Mouse (Mus musculus): ENCODE data around the gene Pttg1ip. TPM values are rescaled to one million over a fixed set of nuclear protein-coding genes. Genes with fewer than 3 reads are reported as not detected.

Gene Pttg1ip
- total RNA-seq (2014; fragmentation: Nextera tagmentation) (36.6 and 39.0 TPM in 2 replicates), total RNA-seq (2017) (34.6 and 37.0 TPM in 2 replicates)

- peak; percentile 91 for ATAC-seq (replicated peaks; ENCODE audit: poor library complexity, severe bottlenecking)
Measured at GRCm38 (mm10) chr10:77581408-77582284, at the start of gene Pttg1ip. Pttg1ip (plus strand) TSS chr10:77581720.

- ATAC-seq (replicated peaks; ENCODE audit: poor library complexity, severe bottlenecking) = peak; percentile 35
Measured at GRCm38 (mm10) chr10:77532020-77532413, 49.5 kb upstream of the Pttg1ip start.

- peak; percentile 69 for ATAC-seq (replicated peaks; ENCODE audit: poor library complexity, severe bottlenecking)
Measured at GRCm38 (mm10) chr10:77536727-77537126, 44.8 kb upstream of the Pttg1ip start.

GRCm38 (mm10) chr10:77537215-77538209 lies 44.0 kb upstream of the Pttg1ip start:
- peak; percentile 34 for ATAC-seq (replicated peaks; ENCODE audit: poor library complexity, severe bottlenecking)

GRCm38 (mm10) chr10:77539320-77539945 lies 42.1 kb upstream of the Pttg1ip start:
- no peak for ATAC-seq (replicated peaks; ENCODE audit: poor library complexity, severe bottlenecking)

- peak; percentile 22 for ATAC-seq (replicated peaks; ENCODE audit: poor library complexity, severe bottlenecking)
Measured at GRCm38 (mm10) chr10:77540576-77541102, 40.9 kb upstream of the Pttg1ip start.

- ATAC-seq (replicated peaks; ENCODE audit: poor library complexity, severe bottlenecking) = no peak
Measured at GRCm38 (mm10) chr10:77541864-77542666, 39.5 kb upstream of the Pttg1ip start.

GRCm38 (mm10) chr10:77543226-77543625 lies 38.3 kb upstream of the Pttg1ip start:
- ATAC-seq (replicated peaks; ENCODE audit: poor library complexity, severe bottlenecking) = 0 out of 2 replicates have a peak, but pooled peaks have one; percentile 12

GRCm38 (mm10) chr10:77544916-77545315 lies 36.6 kb upstream of the Pttg1ip start:
- ATAC-seq (replicated peaks; ENCODE audit: poor library complexity, severe bottlenecking) = peak; percentile 64

GRCm38 (mm10) chr10:77548576-77548975 lies 32.9 kb upstream of the Pttg1ip start:
- ATAC-seq (replicated peaks; ENCODE audit: poor library complexity, severe bottlenecking) = peak; percentile 57

- ATAC-seq (replicated peaks; ENCODE audit: poor library complexity, severe bottlenecking) = peak; percentile 79
Measured at GRCm38 (mm10) chr10:77550874-77551273, 30.6 kb upstream of the Pttg1ip start.

GRCm38 (mm10) chr10:77552162-77552561 lies 29.4 kb upstream of the Pttg1ip start:
- no peak for ATAC-seq (replicated peaks; ENCODE audit: poor library complexity, severe bottlenecking)

GRCm38 (mm10) chr10:77553285-77553684 lies 28.2 kb upstream of the Pttg1ip start:
- no peak for ATAC-seq (replicated peaks; ENCODE audit: poor library complexity, severe bottlenecking)

- ATAC-seq (replicated peaks; ENCODE audit: poor library complexity, severe bottlenecking) = peak; percentile 60
Measured at GRCm38 (mm10) chr10:77554918-77555317, 26.6 kb upstream of the Pttg1ip start.

- no peak for ATAC-seq (replicated peaks; ENCODE audit: poor library complexity, severe bottlenecking)
Measured at GRCm38 (mm10) chr10:77556631-77557030, 24.9 kb upstream of the Pttg1ip start.

- peak; percentile 34 for ATAC-seq (replicated peaks; ENCODE audit: poor library complexity, severe bottlenecking)
Measured at GRCm38 (mm10) chr10:77557641-77558040, 23.9 kb upstream of the Pttg1ip start.

- ATAC-seq (replicated peaks; ENCODE audit: poor library complexity, severe bottlenecking) = no peak
Measured at GRCm38 (mm10) chr10:77560090-77560489, 21.4 kb upstream of the Pttg1ip start.

- no peak for ATAC-seq (replicated peaks; ENCODE audit: poor library complexity, severe bottlenecking)
Measured at GRCm38 (mm10) chr10:77560830-77561229, 20.7 kb upstream of the Pttg1ip start.

GRCm38 (mm10) chr10:77561508-77561907 lies 20.0 kb upstream of the Pttg1ip start:
- ATAC-seq (replicated peaks; ENCODE audit: poor library complexity, severe bottlenecking) = no peak

Data from granulocyte monocyte progenitor cell, adult 5-6 weeks (primary cell).